Mouse (Mus musculus) liver, embryonic 14.5 days (tissue): Measurements from ENCODE around the gene St14. TPM values are rescaled to one million over a fixed set of nuclear protein-coding genes. Genes with fewer than 3 reads are reported as not detected.
"Not testable (repeated sequence)": the region's sequence is repeated elsewhere in the genome, so short reads cannot be mapped to it uniquely, and the experiment has no call there.

Source experiments
- ATAC-seq: fragments of 200-750 bp; cut with Nextera tagmentation; 2 replicates; pipeline ENCODE4 v1.8.0; 2017; ENCODE audit warnings: moderate number of reproducible peaks, mild to moderate bottlenecking, moderate library complexity; ENCODE audit not compliant: insufficient read depth
- DNase-seq, 3 experiments: peaks; one replicate each; pipeline ENCODE4 v3.0.0-alpha.2; 2012 to 2013; ENCODE audit warnings: low read depth in 3 of 3, low spot score in 3 of 3
- H3K27ac ChIP-seq: fragments of 300-500 bp; sonication (generic); 2 replicates; pipeline ENCODE4 v1.5.1; 2014; ENCODE audit warnings: moderate library complexity, mild to moderate bottlenecking, control low read depth, inconsistent platforms
- H3K27me3 ChIP-seq: fragments of 300-500 bp; sonication (generic); 2 replicates; pipeline ENCODE4 v1.6.1; 2014; ENCODE audit warnings: mild to moderate bottlenecking, low read length, moderate library complexity; ENCODE audit not compliant: control insufficient read depth, insufficient read depth
- H3K36me3 ChIP-seq: fragments of 300-500 bp; sonication (generic); replicated peaks from 2 replicates; pipeline ENCODE4 v1.6.1; 2014; ENCODE audit warnings: low read depth; ENCODE audit not compliant: control insufficient read depth, insufficient read depth
- H3K4me1 ChIP-seq, 2 experiments: fragments of 200-500 bp in 1 of 2; fragments of 300-500 bp in 1 of 2; sonication (generic) in 1 of 2; replicated peaks; 2 replicates each; pipeline ENCODE4 v1.6.1; 2012 to 2014; ENCODE audit warnings: antibody characterized with exemption in 1 of 2, inconsistent platforms in 1 of 2, low read length in 1 of 2; ENCODE audit not compliant: control insufficient read depth in 2 of 2, insufficient read depth in 2 of 2
- H3K4me2 ChIP-seq: fragments of 300-500 bp; sonication (generic); 2 replicates; pipeline ENCODE4 v1.6.1; 2014; ENCODE audit warnings: low read depth, mild to moderate bottlenecking, control low read depth, moderate library complexity
- H3K4me3 ChIP-seq, 2 experiments: fragments of 200-500 bp in 1 of 2; fragments of 300-500 bp in 1 of 2; sonication (generic) in 1 of 2; 2 replicates each; pipeline ENCODE4 v1.5.1; 2012 to 2014; ENCODE audit warnings: low read depth in 2 of 2, low read length in 2 of 2, mild to moderate bottlenecking in 2 of 2, control low read depth in 1 of 2, inconsistent platforms in 1 of 2, moderate library complexity in 1 of 2; ENCODE audit not compliant: insufficient read depth in 1 of 2
- H3K9ac ChIP-seq: fragments of 300-500 bp; sonication (generic); replicated peaks from 2 replicates; pipeline ENCODE4 v1.6.1; 2014; ENCODE audit warnings: mild to moderate bottlenecking, control low read depth, moderate library complexity
- H3K9me3 ChIP-seq: fragments of 300-500 bp; sonication (generic); 2 replicates; pipeline ENCODE4 v1.6.1; 2016; ENCODE audit warnings: low read length, mixed read lengths; ENCODE audit not compliant: control insufficient read depth
- CTCF ChIP-seq: IDR thresholded peaks from 2 replicates; pipeline ENCODE4 v1.5.1; 2016; ENCODE audit warnings: antibody characterized with exemption, low read depth, control low read depth
- EP300 ChIP-seq: IDR thresholded peaks from 2 replicates; pipeline ENCODE4 v1.6.1; 2016; ENCODE audit warnings: antibody characterized with exemption, low read depth
- WGBS: fragments of 180-500 bp; shearing (Covaris S2); extraction: QIAGEN DNeasy Blood & Tissue Kit; methylation state at CpG from one replicate; pipeline ENCODE4 v1.1.7; 2014; ENCODE audit not compliant: insufficient replicate concordance; 5-methylcytosine and 5-hydroxymethylcytosine counted together
- polyA plus RNA-seq, 2 experiments: library from polyadenylated mRNA; depleted of rRNA in 1 of 2; stranded (reverse) in 1 of 2; unstranded in 1 of 2; fragments of >200 nt; fragmentation: Nextera tagmentation in 1 of 2; extraction: Ambion mirVana in 1 of 2; gene quantifications; 2 replicates each; pipeline versions ENCODE4 v1.2.1 to v1.2.3; 2012 to 2014

St14 gene
- polyA plus RNA-seq, 2 experiments = 0.33 to 0.37 TPM

- H3K9me3 ChIP-seq = no peaks in the 10 kb centered on the region
- peaks cover 7% of the 10 kb centered on the region for H3K36me3 ChIP-seq
- no peak overlapping the region for H3K4me3 ChIP-seq
- H3K4me2 ChIP-seq = no peak overlapping the region
- no peaks in the 10 kb centered on the region for H3K4me1 ChIP-seq
- TF ChIP-seq EP300 (no peak), CTCF (no peak)
- H3K27me3 ChIP-seq = no peaks in the 10 kb centered on the region
- 71% methylated on average over 2 of the region's 2 CpGs for WGBS
- no peak for ATAC-seq
- no peak overlapping the region for H3K27ac ChIP-seq
- H3K9ac ChIP-seq = no peak overlapping the region
- no peak for DNase-seq
Observed at GRCm38 (mm10) chr9:31058723-31059122, 72.9 kb downstream of the St14 start.

- WGBS = 75% methylated on average over 6 of the region's 6 CpGs
- not testable (repeated sequence) for H3K27ac ChIP-seq, H3K4me3 ChIP-seq, H3K36me3 ChIP-seq, ATAC-seq, H3K4me2 ChIP-seq, H3K9ac ChIP-seq, H3K4me1 ChIP-seq, DNase-seq, H3K27me3 ChIP-seq, H3K9me3 ChIP-seq
Observed at GRCm38 (mm10) chr9:31051509-31051908, 80.1 kb downstream of the St14 start.

GRCm38 (mm10) chr9:31050208-31050607 lies 81.4 kb downstream of the St14 start:
- DNase-seq (no peak), ATAC-seq (no peak)
- no peak overlapping the region for H3K4me2 ChIP-seq
- TF ChIP-seq CTCF (no peak), EP300 (no peak)
- H3K4me3 ChIP-seq = no peak overlapping the region
- 81% methylated on average over 5 of the region's 5 CpGs for WGBS
- H3K36me3 ChIP-seq = peaks cover 3% of the 10 kb centered on the region; the same call in 1 of the 2 replicates
- no peak overlapping the region for H3K9ac ChIP-seq
- H3K27me3 ChIP-seq = no peaks in the 10 kb centered on the region
- no peaks in the 10 kb centered on the region for H3K9me3 ChIP-seq
- H3K4me1 ChIP-seq = no peaks in the 10 kb centered on the region
- H3K27ac ChIP-seq = no peak overlapping the region

Other genes with a start within 250 kb of the St14 start
- gene Adamts15, start 209.4 kb downstream of the St14 start, polyA plus RNA-seq (2012; rRNA removed) = 0.29 and 0.38 TPM in 2 replicates
- 0.33 and 0.49 TPM in 2 replicates for gene Adamts15, start 209.4 kb downstream of the St14 start, polyA plus RNA-seq (2014; fragmentation: Nextera tagmentation; extraction: Ambion mirVana)
- gene Adamts8, start 189.3 kb downstream of the St14 start, polyA plus RNA-seq (2012; rRNA removed) = 0.02 and 0.07 TPM in 2 replicates
- gene Adamts8, start 189.3 kb downstream of the St14 start, polyA plus RNA-seq (2014; fragmentation: Nextera tagmentation; extraction: Ambion mirVana) = 0.04 and 0.11 TPM in 2 replicates
- gene Zbtb44, start 101.2 kb downstream of the St14 start, polyA plus RNA-seq (2012; rRNA removed) = 3.0 and 4.0 TPM in 2 replicates
- gene Zbtb44, start 101.2 kb downstream of the St14 start, polyA plus RNA-seq (2014; fragmentation: Nextera tagmentation; extraction: Ambion mirVana) = 5.6 and 6.3 TPM in 2 replicates
- 111 and 120 TPM in 2 replicates for gene Aplp2, start 80.0 kb upstream of the St14 start, polyA plus RNA-seq (2012; rRNA removed)
- gene Aplp2, start 80.0 kb upstream of the St14 start, polyA plus RNA-seq (2014; fragmentation: Nextera tagmentation; extraction: Ambion mirVana) = 163 and 182 TPM in 2 replicates
- gene Prdm10, start 148.7 kb upstream of the St14 start, polyA plus RNA-seq (2012; rRNA removed) = 4.0 and 4.9 TPM in 2 replicates
- gene Prdm10, start 148.7 kb upstream of the St14 start, polyA plus RNA-seq (2014; fragmentation: Nextera tagmentation; extraction: Ambion mirVana) = 2.3 and 2.7 TPM in 2 replicates